Comparison of ENCODE assay signal across 31 mouse cellular contexts in genomic region chr7:122580158-122580475, GRCm38 (mm10).
"Had no signal": no experiment of that assay in that cellular context is flagged by ENCODE, and none has a peak within 500 bp of the region (broad histone marks: within the 10 kb centered on the region; RNA-seq: fewer than 3 reads in every experiment).

No protein-coding gene starts in this region.

- H3K9ac ChIP-seq: limb, embryonic 12.5 days; limb, embryonic 13.5 days; limb, embryonic 15.5 days; liver, embryonic 12.5 days; liver, embryonic 13.5 days; liver, embryonic 14.5 days; liver, embryonic 15.5 days; liver, postnatal 0 days; lung, embryonic 14.5 days; lung, embryonic 15.5 days; midbrain, embryonic 12.5 days; midbrain, embryonic 13.5 days; midbrain, embryonic 15.5 days; neural tube, embryonic 12.5 days had no signal

- H3K4me2 ChIP-seq: limb, embryonic 12.5 days; limb, embryonic 13.5 days; limb, embryonic 15.5 days; liver, embryonic 12.5 days; liver, embryonic 13.5 days; liver, embryonic 15.5 days; lung, embryonic 14.5 days; lung, embryonic 15.5 days; midbrain, embryonic 11.5 days; midbrain, embryonic 12.5 days; midbrain, embryonic 13.5 days; midbrain, embryonic 15.5 days; neural tube, embryonic 12.5 days had no signal

- H3K9me3 ChIP-seq: limb, embryonic 10.5 days; limb, embryonic 12.5 days; limb, embryonic 13.5 days; limb, embryonic 15.5 days; liver, embryonic 12.5 days; liver, embryonic 13.5 days; liver, embryonic 15.5 days; lung, embryonic 15.5 days; megakaryocyte, embryonic 14.5 days; midbrain, embryonic 10.5 days; midbrain, embryonic 12.5 days; midbrain, embryonic 13.5 days; midbrain, embryonic 15.5 days; neural tube, embryonic 12.5 days had no signal

- DNase-seq: left cerebral cortex, postnatal 4 days; liver; liver, embryonic 13.5 days; liver, postnatal 0 days; lung, adult 18-20 months; lung, adult 2 months; lung, embryonic 14.5 days; lung, postnatal 10 days; lung, postnatal 14 days; lung, postnatal 36 days; lung, postnatal 4 days; midbrain, embryonic 14.5 days had no signal

- ATAC-seq: liver, embryonic 12.5 days; liver, postnatal 0 days; lung, postnatal 0 days; midbrain, embryonic 13.5 days; midbrain, embryonic 15.5 days; midbrain, embryonic 16.5 days had no signal

- H3K27me3 ChIP-seq: limb, embryonic 12.5 days; limb, embryonic 13.5 days; limb, embryonic 15.5 days; liver, embryonic 12.5 days; liver, embryonic 13.5 days; liver, embryonic 15.5 days; lung, embryonic 15.5 days; megakaryocyte, embryonic 14.5 days; midbrain, embryonic 12.5 days; midbrain, embryonic 13.5 days; midbrain, embryonic 15.5 days; neural tube, embryonic 12.5 days had no signal

- H3K36me3 ChIP-seq: limb, embryonic 10.5 days; limb, embryonic 12.5 days; limb, embryonic 13.5 days; limb, embryonic 15.5 days; liver, embryonic 12.5 days; liver, embryonic 13.5 days; liver, embryonic 15.5 days; lung, embryonic 15.5 days; midbrain, embryonic 10.5 days; midbrain, embryonic 12.5 days; midbrain, embryonic 13.5 days; midbrain, embryonic 15.5 days; neural tube, embryonic 12.5 days had no signal

- H3K27ac ChIP-seq: limb, embryonic 10.5 days; limb, embryonic 12.5 days; limb, embryonic 13.5 days; limb, embryonic 15.5 days; liver, embryonic 12.5 days; liver, embryonic 13.5 days; liver, embryonic 14.5 days; liver, embryonic 15.5 days; lung, embryonic 15.5 days; macrophage; midbrain, embryonic 10.5 days; midbrain, embryonic 12.5 days; midbrain, embryonic 13.5 days; midbrain, embryonic 15.5 days; neural tube, embryonic 12.5 days had no signal

- H3K4me1 ChIP-seq: limb, embryonic 10.5 days; limb, embryonic 12.5 days; limb, embryonic 13.5 days; limb, embryonic 15.5 days; liver, embryonic 12.5 days; liver, embryonic 13.5 days; liver, embryonic 15.5 days; megakaryocyte, embryonic 14.5 days; midbrain, embryonic 12.5 days; midbrain, embryonic 15.5 days; neural tube, embryonic 12.5 days had no signal

- H3K4me3 ChIP-seq: limb, embryonic 10.5 days; limb, embryonic 12.5 days; limb, embryonic 13.5 days; limb, embryonic 15.5 days; liver, embryonic 12.5 days; liver, embryonic 13.5 days; liver, embryonic 15.5 days; lung, embryonic 15.5 days; megakaryocyte, embryonic 14.5 days; midbrain, embryonic 10.5 days; midbrain, embryonic 12.5 days; midbrain, embryonic 13.5 days; midbrain, embryonic 15.5 days; myocyte; neural tube, embryonic 12.5 days had no signal
